Mouse (Mus musculus): ENCODE measurements at regions not wholly inside any gene's neighbourhood (a gene's known extent, or its start where the extent isn't known, plus 50 kb on each side); places are given as distances from the start of the nearest gene placed in this dataset.

DNA sequence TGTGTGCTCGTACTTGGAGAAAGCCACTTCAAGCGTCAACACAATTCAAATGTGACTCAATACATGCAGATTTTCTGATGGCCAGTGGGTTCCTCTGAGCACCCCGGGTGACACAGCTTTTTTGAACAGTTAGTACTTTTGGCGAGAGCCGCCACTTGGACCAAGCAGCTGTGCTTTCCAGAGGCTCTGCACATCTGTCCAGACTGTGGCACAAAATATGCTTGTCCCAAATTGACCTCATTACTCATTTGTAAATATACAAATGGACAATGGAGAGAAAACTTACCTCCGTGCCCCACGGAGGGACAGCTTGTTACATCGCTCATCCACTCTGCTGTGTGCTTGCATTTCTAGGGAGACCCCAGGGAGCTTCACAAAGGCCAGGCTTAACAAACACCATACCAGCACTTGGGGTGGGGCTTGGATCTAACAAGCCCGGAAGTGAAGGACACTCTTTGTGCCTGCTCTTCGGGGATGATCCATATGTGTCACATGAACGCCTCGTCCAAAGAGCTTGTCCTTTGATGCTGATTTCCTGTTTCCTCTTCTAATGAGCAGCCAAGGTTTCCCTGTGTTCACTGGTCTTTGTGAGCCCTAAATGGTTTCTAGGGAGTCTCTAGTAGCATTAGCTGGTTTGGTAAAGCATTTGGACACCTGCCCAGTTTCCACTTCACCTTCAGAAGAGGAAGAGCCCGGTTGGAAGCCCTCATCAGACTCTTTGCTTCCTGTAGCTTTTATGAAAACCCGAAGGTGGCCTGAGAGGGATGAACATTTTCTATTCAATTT is 91.6 kb upstream of the Rora start:
- TF ChIP-seq CTCF (conservative IDR thresholded peaks at IDR 0.05; ENCODE audit: low read length): no peak
- TF ChIP-seq NANOG (IDR thresholded peaks at IDR 0.05; ENCODE audit: borderline replicate concordance, low read length): no peak
- no peak for TF ChIP-seq POU5F1 (IDR thresholded peaks at IDR 0.05; ENCODE audit: borderline replicate concordance, low read length)
